Mouse (Mus musculus) ZHBTc4 (cell line): ENCODE measurements around the gene Actg1.
A peak's percentile ranks its signal among the peaks of the same experiment; 100 is the strongest.

Experiments
- DNase-seq: peaks from one replicate; pipeline ENCODE4 v3.0.0-alpha.2; 2011; ENCODE audit warnings: low read depth, low spot score

The Actg1 gene

DNA sequence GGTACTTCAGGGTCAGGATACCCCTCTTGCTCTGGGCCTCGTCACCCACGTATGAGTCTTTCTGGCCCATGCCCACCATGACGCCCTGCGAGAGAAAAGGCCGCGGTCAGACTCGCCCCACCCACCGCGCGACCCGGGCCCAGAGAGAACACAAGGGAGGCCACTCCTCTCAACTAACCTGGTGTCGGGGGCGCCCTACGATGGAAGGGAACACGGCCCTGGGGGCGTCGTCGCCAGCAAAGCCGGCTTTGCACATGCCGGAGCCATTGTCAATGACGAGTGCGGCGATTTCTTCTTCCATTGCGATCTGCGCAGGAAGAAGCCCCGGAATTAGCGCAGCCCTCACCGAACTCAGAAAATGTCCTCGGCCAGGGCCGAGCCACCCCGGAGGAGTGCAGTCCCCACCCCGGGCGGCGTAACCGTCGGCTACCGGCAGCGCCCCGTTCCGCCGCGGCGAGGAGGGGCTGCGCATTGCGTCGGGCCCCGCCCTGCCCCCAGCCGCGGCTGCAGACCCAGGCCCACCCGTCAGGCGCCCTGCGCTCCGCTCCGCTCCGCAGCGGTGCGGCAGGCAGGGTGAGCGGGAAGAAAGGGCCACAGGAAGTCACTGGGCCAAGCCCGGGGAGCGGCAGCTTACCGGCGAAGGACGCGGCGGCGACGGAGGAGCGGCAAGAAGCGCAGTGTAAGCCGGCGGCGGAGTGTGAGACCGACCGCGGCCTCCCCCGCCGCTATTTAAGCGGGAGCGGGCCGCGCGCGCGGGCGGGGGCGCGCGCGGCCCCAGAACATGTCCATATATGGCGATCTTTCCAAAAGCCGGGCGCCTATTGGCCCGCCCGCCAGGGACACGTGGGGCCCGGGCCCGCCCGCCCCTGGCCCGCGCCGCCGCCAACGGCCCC is at the start of gene Actg1:
Actg1 (minus strand) TSS at position 752 of the 893 bp plus-strand sequence.
- DNase-seq, result peak; percentile 88

DNA sequence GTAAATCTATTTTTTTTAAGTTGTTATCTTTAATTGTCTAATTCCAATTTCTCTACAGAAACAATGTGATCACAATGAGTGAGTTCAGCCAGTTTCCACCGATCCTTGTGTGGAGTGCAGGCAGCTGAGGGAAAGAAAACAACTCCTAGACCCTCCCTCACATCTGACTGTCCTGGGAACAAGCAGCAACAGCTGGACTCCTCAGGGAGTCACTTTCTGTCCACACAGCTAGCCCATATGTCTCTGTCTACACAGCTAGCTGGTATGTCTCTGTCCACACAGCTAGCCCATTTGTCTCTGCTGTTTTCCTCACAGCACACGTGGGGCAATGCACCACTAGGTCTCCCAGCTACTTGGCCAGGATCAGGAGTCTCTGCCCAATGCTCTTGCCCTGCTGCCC is 49.3 kb upstream of the Actg1 start:
- no peak for DNase-seq

GRCm38 (mm10) chr11:120395661-120396060 is 47.3 kb upstream of the Actg1 start:
- no peak for DNase-seq

DNA sequence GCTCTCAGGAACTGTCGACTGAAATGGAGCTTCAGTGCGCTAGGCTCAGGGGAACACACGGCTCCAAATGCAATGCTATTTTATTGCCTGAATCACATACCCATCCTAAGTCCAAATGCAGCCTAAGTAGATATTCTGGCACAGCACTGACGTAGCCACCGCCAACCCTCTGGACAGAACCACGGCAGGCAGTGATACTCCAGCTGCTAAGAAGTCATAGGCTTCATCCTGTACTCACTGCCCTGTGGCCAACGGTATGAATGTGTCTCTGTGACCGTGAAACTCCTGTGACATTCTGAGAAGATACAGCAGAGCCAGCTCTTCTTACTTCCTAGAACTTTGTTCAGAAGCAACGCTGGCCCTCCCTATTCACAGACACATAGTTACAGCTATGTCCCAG is 40.2 kb upstream of the Actg1 start:
- no peak for DNase-seq

- DNase-seq, result peak; percentile 45
Observed at GRCm38 (mm10) chr11:120387157-120387556, 38.8 kb upstream of the Actg1 start.

- DNase-seq, result no peak
Observed at GRCm38 (mm10) chr11:120386632-120387031, 38.3 kb upstream of the Actg1 start.

DNA sequence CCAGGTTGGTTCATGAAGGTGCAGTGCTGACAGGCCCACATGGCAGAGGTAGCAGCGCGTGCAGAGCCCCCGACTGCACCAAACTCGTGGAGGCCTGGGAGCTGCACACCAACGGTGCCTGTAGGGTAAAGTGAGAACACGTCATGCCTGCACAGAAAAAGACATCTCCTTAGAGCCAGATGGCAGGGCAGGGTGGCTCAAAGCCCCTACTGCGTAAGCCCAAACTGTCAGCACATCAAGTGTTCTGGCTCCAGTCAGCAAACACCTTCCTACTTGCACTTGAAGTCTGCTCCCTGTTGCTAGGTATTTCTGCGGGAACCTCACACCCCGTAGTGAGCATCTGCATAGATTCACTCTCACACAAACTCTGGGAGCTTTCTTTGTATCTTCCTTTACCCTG is 34.2 kb upstream of the Actg1 start:
- no peak for DNase-seq

GRCm38 (mm10) chr11:120381157-120381556 is 32.8 kb upstream of the Actg1 start:
- DNase-seq, result no peak

DNA sequence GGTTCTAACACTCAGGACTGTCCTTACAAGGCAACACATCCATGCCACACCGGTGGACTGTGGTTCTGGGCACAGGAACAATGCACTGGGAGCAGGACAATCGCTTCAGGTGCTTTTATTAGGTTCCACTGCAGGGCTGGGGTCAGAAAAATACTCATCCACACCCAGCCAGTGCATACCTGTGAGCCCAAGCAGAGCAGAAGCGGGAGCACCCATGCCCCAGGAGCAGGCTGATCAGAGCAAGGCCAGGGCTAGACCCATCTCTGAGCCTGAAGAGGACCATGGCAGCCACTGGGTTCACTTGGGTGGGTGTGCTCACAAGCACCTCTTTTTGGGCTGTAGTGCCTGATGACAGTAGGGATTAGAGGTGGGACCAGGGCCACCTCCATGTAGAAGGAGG is 31.9 kb upstream of the Actg1 start:
- DNase-seq, result no peak

DNA sequence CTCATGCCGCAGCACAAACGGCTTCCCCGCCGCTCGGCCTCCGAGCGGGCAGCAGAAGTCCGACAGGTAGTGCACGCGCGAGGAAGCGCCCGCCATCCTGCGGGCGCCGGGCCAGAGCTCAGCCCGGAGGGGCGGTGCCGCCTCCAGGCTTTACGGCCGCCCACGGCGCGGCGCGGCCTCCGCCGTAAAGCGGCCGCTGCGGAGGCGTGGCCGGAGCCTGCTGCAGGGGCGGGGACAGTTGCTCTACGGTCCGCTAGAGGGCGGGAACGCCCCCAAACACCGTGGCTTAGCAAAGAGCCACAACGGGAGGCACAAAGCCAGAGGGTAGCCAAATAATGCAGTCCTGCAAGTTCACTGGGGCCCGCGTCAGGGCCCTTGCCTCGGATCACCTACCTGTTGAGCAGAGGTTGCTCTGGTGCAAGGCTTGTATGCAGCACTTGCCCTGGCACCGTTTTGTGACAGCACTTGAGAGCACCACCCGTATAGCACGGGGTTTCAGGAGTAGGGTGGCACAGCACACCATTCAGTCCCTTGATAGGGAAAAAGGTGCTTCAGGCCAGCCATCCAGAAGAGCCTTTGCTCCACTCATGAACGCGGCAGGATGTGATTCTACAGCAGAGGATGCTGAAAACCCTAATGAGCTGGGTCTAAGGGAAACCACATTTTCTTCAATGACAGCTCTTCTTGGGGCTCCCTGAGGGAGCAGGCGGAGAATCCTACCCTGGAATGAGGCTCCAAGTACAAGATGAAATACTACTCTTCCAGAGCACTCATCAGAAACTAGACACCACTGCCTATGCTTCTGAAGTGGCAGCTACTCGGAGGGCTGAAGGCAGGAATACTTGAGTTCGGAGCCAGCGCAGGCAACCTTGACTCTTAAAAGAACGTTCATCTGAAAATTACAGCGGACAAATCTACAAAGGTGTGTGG is 30.5 kb upstream of the Actg1 start, which contains the start of gene Faap100:
Faap100 (minus strand) TSS at position 154 of the 930 bp plus-strand sequence.
- DNase-seq, result peak; percentile 98

- peak; percentile 31 for DNase-seq
Observed at GRCm38 (mm10) chr11:120378031-120378610, 29.8 kb upstream of the Actg1 start.

- no peak for DNase-seq
Observed at GRCm38 (mm10) chr11:120377337-120377736, 29.0 kb upstream of the Actg1 start.

- no peak for DNase-seq
Observed at GRCm38 (mm10) chr11:120376302-120377160, 28.2 kb upstream of the Actg1 start.

DNA sequence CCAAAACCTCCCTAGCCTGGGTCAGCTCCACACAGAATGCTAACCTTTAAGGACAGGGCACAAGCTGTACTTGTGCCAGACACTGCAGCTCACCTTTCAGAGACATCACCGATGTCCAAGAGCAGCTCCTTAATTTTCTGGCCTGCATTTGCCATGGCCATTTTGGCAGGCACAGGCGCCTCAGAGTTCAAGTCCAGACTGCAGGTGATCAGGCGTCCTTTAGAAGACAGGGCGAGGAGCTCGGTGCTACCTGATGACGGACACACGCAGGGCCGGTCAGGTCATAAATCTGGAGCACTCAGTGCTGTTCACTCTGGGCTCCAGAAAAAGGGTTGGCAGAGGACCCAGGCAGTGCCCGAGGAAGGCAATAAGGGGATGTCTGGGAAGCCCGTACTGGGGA is 27.0 kb upstream of the Actg1 start:
- DNase-seq, result no peak

DNA sequence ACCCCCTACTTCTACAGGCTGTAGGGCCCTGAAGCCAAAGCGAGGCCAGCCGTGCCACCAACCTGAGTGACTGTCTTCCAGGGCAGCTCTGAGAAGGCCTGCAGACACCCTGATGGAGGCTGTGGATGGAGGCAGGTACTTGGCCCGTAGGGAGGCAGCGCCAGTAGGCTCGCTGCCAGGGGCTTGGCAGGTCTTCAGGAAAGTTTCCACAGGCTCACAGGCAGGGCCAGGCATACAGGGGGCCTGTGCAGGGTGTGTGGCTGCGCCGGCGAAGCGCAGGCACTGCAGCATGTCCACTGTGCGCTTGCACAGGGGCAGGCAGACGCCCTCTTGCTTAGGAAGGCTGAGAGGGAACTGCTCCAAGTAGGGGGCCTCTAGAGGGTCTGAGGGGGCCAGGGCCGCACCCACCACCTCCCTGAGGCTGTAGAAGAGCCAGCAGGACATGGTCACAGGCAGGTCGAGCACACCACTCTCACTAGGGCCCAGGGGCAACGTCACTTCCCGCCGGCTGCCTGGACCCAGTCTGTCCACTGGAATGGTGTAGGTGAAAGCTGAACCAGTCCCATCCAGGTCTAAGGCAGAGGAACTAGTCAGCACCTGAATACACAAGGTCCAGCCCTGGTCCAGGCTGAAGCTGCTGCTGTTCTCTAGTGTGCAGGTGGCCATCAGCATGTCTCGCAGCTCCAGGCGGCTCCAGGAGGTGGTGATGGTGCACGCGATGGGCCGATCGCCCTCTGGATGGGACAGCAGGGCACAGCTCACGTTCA is 25.7 kb upstream of the Actg1 start:
- no peak for DNase-seq

GRCm38 (mm10) chr11:120373025-120373424 is 24.7 kb upstream of the Actg1 start:
- peak; percentile 86 for DNase-seq

- DNase-seq, result peak; percentile 78
Observed at GRCm38 (mm10) chr11:120369656-120370055, 21.3 kb upstream of the Actg1 start.

DNA sequence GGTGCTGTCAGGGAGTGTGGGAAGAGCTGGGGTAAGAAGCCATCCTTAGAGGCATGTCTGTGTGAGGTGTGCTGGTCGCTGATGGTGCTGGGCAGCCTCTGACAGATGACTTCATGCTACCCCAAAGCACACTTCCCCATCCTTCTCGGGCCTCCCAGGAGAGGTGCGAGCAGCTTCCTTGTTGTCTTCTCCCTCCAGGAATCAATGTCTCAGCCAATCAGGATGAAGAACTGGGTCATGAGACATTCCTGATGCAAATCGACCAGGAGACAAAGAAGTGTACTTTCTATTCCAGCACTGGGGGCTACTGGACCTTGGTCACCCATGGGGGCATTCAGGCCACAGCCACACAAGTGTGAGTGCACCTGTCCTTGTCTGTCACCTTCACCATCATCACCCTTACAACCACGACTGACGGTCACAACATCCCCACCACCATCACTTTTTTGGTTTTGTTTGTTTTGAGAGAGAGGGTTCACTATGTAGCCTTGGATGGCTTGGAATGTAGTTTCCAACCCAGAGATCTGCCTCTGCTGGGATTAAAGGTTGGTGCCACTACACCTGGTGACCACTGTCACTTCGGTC is 18.2 kb upstream of the Actg1 start:
- DNase-seq, result no peak

GRCm38 (mm10) chr11:120362891-120363290 is 14.5 kb upstream of the Actg1 start:
- no peak for DNase-seq

GRCm38 (mm10) chr11:120361295-120361694 is 13.0 kb upstream of the Actg1 start, which contains the start of gene Fscn2:
Gene Fscn2 (plus strand): TSS chr11:120361534.
- DNase-seq, result no peak
